Mouse (Mus musculus) mesoderm, embryonic 11.5 days (tissue): ENCODE results near the gene Foxe1.

Experiments used
- DNase-seq: peaks from one replicate; pipeline ENCODE4 v3.0.0-alpha.2; 2012; ENCODE audit warnings: low read depth, low spot score

Foxe1 gene

GRCm38 (mm10) chr4:46347580-46348515 lies 4.4 kb downstream of the Foxe1 start:
- DNase-seq: no peak

- no peak for DNase-seq
Measured at GRCm38 (mm10) chr4:46348897-46349296, 5.5 kb downstream of the Foxe1 start.

- no peak for DNase-seq
Measured at GRCm38 (mm10) chr4:46349530-46349929, 6.1 kb downstream of the Foxe1 start.

GRCm38 (mm10) chr4:46353045-46353444 lies 9.6 kb downstream of the Foxe1 start:
- DNase-seq: no peak

GRCm38 (mm10) chr4:46356351-46357133 lies 13.1 kb downstream of the Foxe1 start:
- peak; percentile 68 for DNase-seq

- DNase-seq: no peak
Measured at GRCm38 (mm10) chr4:46359539-46360253, 16.3 kb downstream of the Foxe1 start.

- no peak for DNase-seq
Measured at GRCm38 (mm10) chr4:46361258-46361657, 17.8 kb downstream of the Foxe1 start.

- DNase-seq: no peak
Measured at GRCm38 (mm10) chr4:46364360-46364759, 21.0 kb downstream of the Foxe1 start.

GRCm38 (mm10) chr4:46367487-46367959 lies 24.1 kb downstream of the Foxe1 start:
- DNase-seq: no peak

- no peak for DNase-seq
Measured at GRCm38 (mm10) chr4:46369070-46369469, 25.7 kb downstream of the Foxe1 start.

- no peak for DNase-seq
Measured at GRCm38 (mm10) chr4:46370406-46370805, 27.0 kb downstream of the Foxe1 start.

- peak; percentile 66 for DNase-seq
Measured at GRCm38 (mm10) chr4:46371030-46371429, 27.6 kb downstream of the Foxe1 start.

- no peak for DNase-seq
Measured at GRCm38 (mm10) chr4:46374455-46374854, 31.0 kb downstream of the Foxe1 start.

GRCm38 (mm10) chr4:46374869-46375368 lies 31.5 kb downstream of the Foxe1 start:
- DNase-seq: peak; percentile 86

- no peak for DNase-seq
Measured at GRCm38 (mm10) chr4:46388556-46388955, 45.1 kb downstream of the Foxe1 start.

- DNase-seq: peak; percentile 99
Measured at GRCm38 (mm10) chr4:46389013-46389611, 45.7 kb downstream of the Foxe1 start, which contains the start of gene Trmo. Trmo (minus strand) TSS chr4:46389437.

- peak; percentile 64 for DNase-seq
Measured at GRCm38 (mm10) chr4:46389612-46390341, 46.4 kb downstream of the Foxe1 start.

- peak; percentile 89 for DNase-seq
Measured at GRCm38 (mm10) chr4:46390390-46390970, 47.1 kb downstream of the Foxe1 start.

GRCm38 (mm10) chr4:46394388-46394787 lies 51.0 kb downstream of the Foxe1 start:
- no peak for DNase-seq

- DNase-seq: no peak
Measured at GRCm38 (mm10) chr4:46395736-46396135, 52.3 kb downstream of the Foxe1 start.
